Mouse (Mus musculus) spleen, adult 2 months (tissue): ENCODE results near the gene Angptl8.

Source experiments
- CTCF ChIP-seq: fragments of 200-500 bp; IDR thresholded peaks from 2 replicates; pipeline ENCODE4 v1.5.1; 2011; ENCODE audit warnings: mild to moderate bottlenecking, inconsistent platforms; ENCODE audit not compliant: insufficient read depth, insufficient read length, insufficient replicate concordance; ENCODE audit errors: extremely low read depth
- POLR2A ChIP-seq: fragments of 200-500 bp; IDR thresholded peaks from 2 replicates; pipeline ENCODE4 v1.6.1; 2011; ENCODE audit warnings: low read depth, low read length, inconsistent platforms

GRCm38 (mm10) chr9:21824366-21824765 is 10.9 kb upstream of the Angptl8 start:
- no peak for TF ChIP-seq CTCF
- no peak for TF ChIP-seq POLR2A
